Mouse (Mus musculus): ENCODE measurements around the gene Tasp1.

- no peak for TF ChIP-seq USF1 (IDR thresholded peaks at IDR 0.05; ENCODE audit: low read depth, low read length)
- no peak for TF ChIP-seq CTCF (IDR thresholded peaks at IDR 0.05 in 2 of 3, conservative IDR thresholded peaks at IDR 0.05 in 1 of 3; ENCODE audit: control insufficient read depth in 1 of 3, insufficient read depth in 1 of 3, low read depth in 2 of 3, low read length in 3 of 3, poor library complexity in 1 of 3, severe bottlenecking in 1 of 3)
- no peak for TF ChIP-seq EP300 (IDR thresholded peaks at IDR 0.05; ENCODE audit: low read depth in 1 of 2, low read length in 2 of 2)
- no peak for TF ChIP-seq GATA1 (IDR thresholded peaks at IDR 0.05; ENCODE audit: low read depth, low read length)
- TF ChIP-seq TAL1 (IDR thresholded peaks at IDR 0.05; ENCODE audit: low read length), result no peak
- TF ChIP-seq POLR2A (IDR thresholded peaks at IDR 0.05; ENCODE audit: control insufficient read depth in 1 of 2, insufficient read depth in 1 of 2, low read depth in 1 of 2, low read length in 2 of 2, poor library complexity in 1 of 2), result no peak
- no peak for TF ChIP-seq GABPA (IDR thresholded peaks at IDR 0.05; ENCODE audit: low read depth, low read length)
- no peak for TF ChIP-seq ZC3H11A (IDR thresholded peaks at IDR 0.05; ENCODE audit: low read depth, low read length)
- TF ChIP-seq TCF12 (IDR thresholded peaks at IDR 0.05; ENCODE audit: low read depth, low read length), result no peak
- no peak for TF ChIP-seq MAFK (IDR thresholded peaks at IDR 0.05; ENCODE audit: borderline replicate concordance, low read depth, low read length)
- no peak for TF ChIP-seq POLR2AphosphoS2 (IDR thresholded peaks at IDR 0.05; ENCODE audit: low read length)
- no peak for TF ChIP-seq HCFC1 (IDR thresholded peaks at IDR 0.05; ENCODE audit: low read depth, low read length)
These were observed 282.1 kb downstream of the Tasp1 start for GRCm38 (mm10) chr2:139784465-139784864.
